Mouse (Mus musculus): ENCODE measurements at regions not wholly inside any gene's neighbourhood (a gene's known extent, or its start where the extent isn't known, plus 50 kb on each side); places are given as distances from the start of the nearest gene placed in this dataset.

GRCm38 (mm10) chr12:15507576-15507975 lies 309.1 kb downstream of the Trib2 start:
- TF ChIP-seq CHD2 (IDR thresholded peaks at IDR 0.05; ENCODE audit: low read depth, low read length) (no peak), ZNF384 (IDR thresholded peaks at IDR 0.05; ENCODE audit: low read depth, low read length) (no peak), HCFC1 (IDR thresholded peaks at IDR 0.05; ENCODE audit: borderline replicate concordance, insufficient read depth, low read length) (no peak), ZC3H11A (IDR thresholded peaks at IDR 0.05; ENCODE audit: borderline replicate concordance, low read depth, low read length) (no peak), MAFK (IDR thresholded peaks at IDR 0.05; ENCODE audit: insufficient read depth, low read depth, low read length) (no peak)
